ENCODE assay signal across 23 mouse cellular contexts in genomic region chr11:33748754-33749153, GRCm38 (mm10).
DNase-seq lines count a peak whose midpoint lies in the region; ATAC-seq and TF ChIP-seq lines count a peak whose summit lies in the region.
"Had no signal": no experiment of that assay in that cellular context is flagged by ENCODE, and none has a peak within 500 bp of the region (broad histone marks: within the 10 kb centered on the region; RNA-seq: fewer than 3 reads in every experiment).

No protein-coding gene starts in this region.

- peak overlapping the region; percentile 78 for H3K27ac ChIP-seq in embryonic fibroblast, embryonic 13.5 days (ENCODE audit: insufficient read depth, low read length)
- no peak overlapping the region for H3K27ac ChIP-seq in hindbrain, embryonic 16.5 days (ENCODE audit: low read depth, low read length)
- H3K27ac ChIP-seq: embryonic facial prominence, embryonic 10.5 days; embryonic facial prominence, embryonic 12.5 days; forebrain, embryonic 10.5 days; forebrain, embryonic 12.5 days had no signal

- no peaks in the 10 kb centered on the region for H3K9me3 ChIP-seq in hindbrain, embryonic 16.5 days (ENCODE audit: control insufficient read depth, low read length)
- H3K9me3 ChIP-seq: embryonic facial prominence, embryonic 10.5 days; embryonic facial prominence, embryonic 12.5 days; forebrain, embryonic 10.5 days; forebrain, embryonic 12.5 days had no signal

- DNase-seq in adrenal gland, adult 2 months = peak; percentile 9
- no peak for DNase-seq in adrenal gland, postnatal 14 days
- peak; percentile 20 for DNase-seq in 3T3-L1 (ENCODE audit: low read depth, low spot score)
- DNase-seq in Muller cell, postnatal 12 days (ENCODE audit: inconsistent ontology term) = peak; percentile 90
- DNase-seq in cerebellum, adult 11 months = no peak
- no peak for DNase-seq in kidney, postnatal 10 days
- DNase-seq: adrenal gland, postnatal 10 days; cerebellum, adult 11-12 months; cerebellum, adult 2 months; cerebellum, adult 9-10 months; cerebellum, postnatal 25 days had no signal

- WGBS in hindbrain, embryonic 16.5 days = 67% methylated on average over 5 of the region's 5 CpGs

- ATAC-seq in hindbrain, embryonic 16.5 days = no peak
- ATAC-seq: activated CD4-positive, CD25-positive, alpha-beta regulatory T cell, adult 4 months; CD4-positive, CD25-positive, alpha-beta regulatory T cell, adult 4 months; forebrain, embryonic 14.5 days; forebrain, embryonic 16.5 days had no signal

- no peak overlapping the region for H3K9ac ChIP-seq in hindbrain, embryonic 16.5 days (ENCODE audit: low read depth, low read length)
- H3K9ac ChIP-seq: embryonic facial prominence, embryonic 12.5 days; forebrain, embryonic 12.5 days had no signal

- H3K4me3 ChIP-seq in embryonic fibroblast, embryonic 13.5 days (ENCODE audit: insufficient read depth, low read length) = no peak overlapping the region
- no peak overlapping the region for H3K4me3 ChIP-seq in hindbrain, embryonic 16.5 days (ENCODE audit: low read length)
- H3K4me3 ChIP-seq: embryonic facial prominence, embryonic 10.5 days; embryonic facial prominence, embryonic 12.5 days; erythroblast, embryonic 14.5 days; forebrain, embryonic 10.5 days; forebrain, embryonic 12.5 days had no signal

- no peaks in the 10 kb centered on the region for H3K27me3 ChIP-seq in hindbrain, embryonic 16.5 days (replicated peaks; ENCODE audit: control insufficient read depth, insufficient read depth, low read length)
- H3K27me3 ChIP-seq: forebrain, embryonic 12.5 days had no signal

- H3K4me1 ChIP-seq in embryonic fibroblast, embryonic 13.5 days (ENCODE audit: control insufficient read depth, insufficient read depth, low read length) = peaks cover 9% of the 10 kb centered on the region
- H3K4me1 ChIP-seq in hindbrain, embryonic 16.5 days (ENCODE audit: control insufficient read depth, insufficient read depth, low read depth, low read length) = peaks cover 9% of the 10 kb centered on the region

- no peak for TF ChIP-seq POLR2A in embryonic fibroblast, embryonic 13.5 days (IDR thresholded peaks at IDR 0.05; ENCODE audit: low read depth, low read length)

- no peak overlapping the region for H3K4me2 ChIP-seq in hindbrain, embryonic 16.5 days (ENCODE audit: low read length)
- H3K4me2 ChIP-seq: embryonic facial prominence, embryonic 12.5 days; forebrain, embryonic 12.5 days had no signal

- no peaks in the 10 kb centered on the region for H3K36me3 ChIP-seq in hindbrain, embryonic 16.5 days (ENCODE audit: control insufficient read depth, insufficient read depth, low read length)
- H3K36me3 ChIP-seq: embryonic facial prominence, embryonic 10.5 days; embryonic facial prominence, embryonic 12.5 days; forebrain, embryonic 10.5 days; forebrain, embryonic 12.5 days; G1E had no signal

- no peak for TF ChIP-seq CTCF in embryonic fibroblast, embryonic 13.5 days (IDR thresholded peaks at IDR 0.05; ENCODE audit: borderline replicate concordance, insufficient read depth, low read length)

Comparison
In these comparisons a context has a peak if more than half of its experiments do, and no peak if none do; other contexts are left out.
1. DNase-seq: peak in adrenal gland, adult 2 months (single experiment), 3T3-L1 (single experiment) and Muller cell, postnatal 12 days (single experiment); none in adrenal gland, postnatal 14 days (single experiment), cerebellum, adult 11 months (single experiment) and kidney, postnatal 10 days (single experiment).